Mouse (Mus musculus): Measurements from ENCODE around the gene Kcnj6. TPM values are rescaled to one million over a fixed set of nuclear protein-coding genes. Genes with fewer than 3 reads are reported as not detected.
A peak's percentile ranks its signal among the peaks of the same experiment; 100 is the strongest.

The Kcnj6 gene
- polyA plus RNA-seq, 1 experiment from 2014 or later: not detected

DNA sequence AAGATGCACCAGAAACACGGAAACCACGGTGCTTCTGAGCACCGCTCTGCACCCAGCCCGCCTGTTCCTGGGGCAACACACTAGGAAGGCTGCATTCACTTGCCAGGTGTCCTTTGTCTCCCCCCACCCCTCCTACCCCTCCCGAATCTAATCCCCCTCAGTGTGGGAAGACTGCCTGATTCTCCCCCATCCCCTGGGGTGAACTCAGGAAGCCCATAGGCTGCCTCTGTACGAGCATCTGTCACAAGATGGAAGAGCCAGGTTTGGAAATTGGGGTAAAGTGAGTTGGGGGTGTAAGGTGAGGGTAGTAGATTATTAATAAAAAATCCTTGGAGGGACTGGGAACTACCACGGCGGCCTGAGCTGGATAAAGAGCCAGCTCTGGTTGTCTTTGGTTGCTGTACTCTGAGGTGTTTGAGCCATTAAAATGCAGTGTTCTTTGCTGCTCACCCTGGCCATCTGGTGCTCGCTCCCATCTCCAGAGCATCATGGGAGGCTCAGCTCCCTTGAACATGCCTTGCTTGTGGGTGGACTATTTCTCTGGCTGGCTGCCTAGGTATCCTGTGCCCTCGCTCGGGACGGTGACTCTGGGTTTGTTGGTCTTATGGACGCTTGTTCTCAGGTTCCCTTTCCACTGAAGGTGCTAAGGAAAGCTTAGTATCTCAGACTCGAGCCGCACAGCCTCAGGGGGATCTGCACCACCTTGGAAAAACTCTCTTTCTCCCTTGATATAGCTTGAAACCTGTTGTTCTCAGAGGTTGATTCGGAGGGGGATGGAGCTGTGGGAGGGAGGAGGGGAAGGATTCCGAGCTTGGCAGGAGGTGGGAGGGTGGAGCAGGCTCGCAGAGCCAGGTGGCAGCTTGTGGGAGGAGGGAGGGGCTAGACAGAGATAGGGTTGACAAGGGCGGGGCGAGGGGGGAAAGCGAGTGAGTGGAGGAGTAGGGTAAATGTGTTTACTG, 65.9 kb downstream of the Kcnj6 start:
- Histone ChIP-seq H3K9ac (no peak overlapping the region), H3K27me3 (no peaks in the 10 kb centered on the region), H3K4me2 (peak overlapping the region; percentile 51), H3K36me3 (no peaks in the 10 kb centered on the region), H3K27ac (peak overlapping the region; percentile 58; the same call in 1 of the 2 replicates), H3K9me3 (replicated peaks) (no peaks in the 10 kb centered on the region), H3K4me3 (replicated peaks) (no peak overlapping the region), H3K4me1 (peaks cover 24% of the 10 kb centered on the region)
- peak; percentile 75 for ATAC-seq (replicated peaks; ENCODE audit: low FRiP score)
- WGBS: 5% methylated on average over 21 of the region's 21 CpGs

DNA sequence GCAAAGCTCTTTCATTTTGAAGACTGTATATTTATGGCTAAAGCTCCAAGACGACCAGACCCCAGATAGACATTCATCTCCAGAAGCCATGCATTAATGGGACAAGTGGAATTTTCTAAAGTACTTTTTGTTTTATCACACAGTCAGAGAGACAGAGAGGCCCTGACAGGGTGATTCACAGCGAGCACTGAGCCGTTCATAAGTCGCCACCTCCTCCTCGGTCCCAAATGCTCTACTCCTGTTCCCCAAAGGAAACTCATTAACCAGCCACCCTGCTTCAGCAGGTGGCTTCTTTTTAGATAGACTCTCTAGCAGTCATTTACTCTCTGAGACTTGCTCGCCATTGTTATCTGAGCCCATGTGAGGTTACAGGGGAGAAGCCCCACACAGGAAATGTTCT, 72.1 kb downstream of the Kcnj6 start:
- H3K27me3 ChIP-seq: no peaks in the 10 kb centered on the region
- no peaks in the 10 kb centered on the region for H3K36me3 ChIP-seq
- H3K9me3 ChIP-seq (replicated peaks): no peaks in the 10 kb centered on the region
- ATAC-seq (replicated peaks; ENCODE audit: low FRiP score): peak; percentile 56; the same call in 1 of the 2 replicates
- no peak overlapping the region for H3K4me2 ChIP-seq
- 0 out of 2 replicates have a peak overlapping the region, but pooled peaks have one; percentile 0 for H3K27ac ChIP-seq
- no peak overlapping the region for H3K9ac ChIP-seq
- 25% methylated on average over 6 of the region's 6 CpGs for WGBS
- peaks cover 9% of the 10 kb centered on the region for H3K4me1 ChIP-seq
- H3K4me3 ChIP-seq (replicated peaks): no peak overlapping the region

DNA sequence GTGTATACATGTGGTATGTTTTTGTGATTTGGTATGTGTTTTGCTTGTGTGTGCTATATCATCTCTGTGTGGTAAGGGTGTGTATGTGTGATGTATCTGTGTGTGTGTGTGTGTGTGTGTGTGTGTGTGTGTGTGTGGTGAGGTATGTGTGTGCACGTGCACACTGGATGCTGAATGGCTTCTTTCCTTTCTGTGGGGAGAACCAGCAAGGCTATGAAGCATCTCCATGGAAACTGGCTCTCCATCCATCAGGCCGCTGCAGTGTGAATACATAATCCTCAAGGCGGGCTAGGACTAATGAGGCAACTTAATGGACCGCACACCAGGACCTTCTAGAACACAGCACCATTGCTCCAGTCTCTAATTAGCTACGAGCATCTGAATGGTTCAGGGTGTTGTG, 78.3 kb downstream of the Kcnj6 start:
- no peak overlapping the region for H3K9ac ChIP-seq
- H3K9me3 ChIP-seq (replicated peaks): no peaks in the 10 kb centered on the region
- no peak overlapping the region for H3K27ac ChIP-seq
- no peak overlapping the region for H3K4me3 ChIP-seq (replicated peaks)
- no peaks in the 10 kb centered on the region for H3K36me3 ChIP-seq
- 81% methylated on average over 5 of the region's 5 CpGs for WGBS
- no peak for ATAC-seq (replicated peaks; ENCODE audit: low FRiP score)
- no peaks in the 10 kb centered on the region for H3K27me3 ChIP-seq
- no peak overlapping the region for H3K4me2 ChIP-seq
- no peaks in the 10 kb centered on the region for H3K4me1 ChIP-seq

DNA sequence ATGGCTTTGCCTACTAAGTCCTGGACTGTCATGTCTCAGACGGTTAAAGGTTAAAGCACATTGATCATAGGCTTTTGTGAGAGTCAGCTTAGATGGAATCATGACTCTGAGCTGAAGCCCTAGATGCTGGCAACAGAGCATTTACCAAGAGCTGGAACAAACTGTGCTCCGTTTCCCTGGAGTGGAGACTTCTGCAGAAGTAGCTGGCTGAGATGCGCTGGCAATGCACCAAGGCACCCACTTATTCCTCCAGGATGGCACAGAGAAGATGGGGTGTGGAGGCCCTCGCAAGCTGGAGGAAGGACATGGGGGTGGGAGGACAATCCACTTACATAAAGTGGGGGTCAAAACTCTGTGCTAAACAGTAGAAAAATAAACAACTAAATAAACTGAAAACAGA, 91.5 kb downstream of the Kcnj6 start:
- Histone ChIP-seq H3K4me3 (replicated peaks) (no peak overlapping the region), H3K4me1 (no peaks in the 10 kb centered on the region), H3K27me3 (no peaks in the 10 kb centered on the region), H3K36me3 (no peaks in the 10 kb centered on the region), H3K4me2 (no peak overlapping the region), H3K9me3 (replicated peaks) (no peaks in the 10 kb centered on the region), H3K9ac (no peak overlapping the region), H3K27ac (no peak overlapping the region)
- 88% methylated on average over 4 of the region's 4 CpGs for WGBS
- ATAC-seq (replicated peaks; ENCODE audit: low FRiP score): no peak

DNA sequence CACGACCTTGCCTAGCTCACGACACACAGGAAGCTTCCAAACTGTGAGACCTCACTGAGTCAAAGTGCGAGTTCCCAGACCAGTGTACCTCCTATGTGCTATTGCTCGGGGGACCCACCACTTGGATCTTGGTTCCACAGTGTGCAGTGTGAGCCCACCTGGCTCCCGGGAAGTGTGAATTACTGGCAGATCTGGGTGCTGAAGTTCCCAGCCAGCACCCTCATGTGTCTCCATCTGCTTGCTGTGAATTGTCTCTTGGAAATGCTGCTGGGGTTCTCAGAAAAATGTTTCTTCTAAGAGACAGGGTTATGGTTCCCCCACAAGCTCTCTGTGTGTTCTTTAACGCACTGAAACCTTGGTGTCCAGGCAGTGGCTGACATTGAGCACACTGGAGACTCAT, 98.7 kb downstream of the Kcnj6 start:
- Histone ChIP-seq H3K27ac (no peak overlapping the region), H3K4me1 (no peaks in the 10 kb centered on the region), H3K9ac (no peak overlapping the region), H3K4me3 (replicated peaks) (no peak overlapping the region), H3K9me3 (replicated peaks) (no peaks in the 10 kb centered on the region), H3K4me2 (no peak overlapping the region), H3K27me3 (no peaks in the 10 kb centered on the region), H3K36me3 (no peaks in the 10 kb centered on the region)
- no peak for ATAC-seq (replicated peaks; ENCODE audit: low FRiP score)
- 79% methylated on average over 6 of the region's 6 CpGs for WGBS

DNA sequence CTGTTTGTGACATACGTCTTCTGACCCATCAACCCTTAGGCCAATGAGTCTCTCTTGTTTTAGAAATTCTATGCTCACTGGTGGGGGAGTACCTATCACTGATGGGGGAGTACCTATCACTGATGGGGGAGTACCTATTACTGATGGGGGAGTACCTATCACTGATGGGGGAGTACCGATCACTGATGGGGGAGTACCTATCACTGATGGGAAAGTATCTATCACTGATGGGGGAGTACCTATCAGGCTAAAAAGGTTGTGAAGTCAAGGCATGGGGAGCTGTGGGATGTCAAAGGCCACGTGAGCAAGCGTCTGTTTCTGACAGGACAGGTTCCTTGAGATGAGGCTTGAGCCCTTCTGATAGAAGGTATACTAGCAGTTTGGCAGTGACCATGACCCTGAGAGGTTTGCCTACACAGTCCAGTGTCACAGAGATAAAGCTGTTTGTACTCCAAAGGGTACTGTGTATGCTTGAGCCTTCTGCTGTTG, 105.3 kb downstream of the Kcnj6 start:
- H3K27me3 ChIP-seq: no peaks in the 10 kb centered on the region
- no peaks in the 10 kb centered on the region for H3K9me3 ChIP-seq (replicated peaks)
- no peak for ATAC-seq (replicated peaks; ENCODE audit: low FRiP score)
- no peak overlapping the region for H3K4me3 ChIP-seq (replicated peaks)
- H3K9ac ChIP-seq: no peak overlapping the region
- no peaks in the 10 kb centered on the region for H3K36me3 ChIP-seq
- no peak overlapping the region for H3K27ac ChIP-seq
- 88% methylated on average over 4 of the region's 4 CpGs for WGBS
- H3K4me2 ChIP-seq: no peak overlapping the region
- peaks cover 20% of the 10 kb centered on the region for H3K4me1 ChIP-seq

DNA sequence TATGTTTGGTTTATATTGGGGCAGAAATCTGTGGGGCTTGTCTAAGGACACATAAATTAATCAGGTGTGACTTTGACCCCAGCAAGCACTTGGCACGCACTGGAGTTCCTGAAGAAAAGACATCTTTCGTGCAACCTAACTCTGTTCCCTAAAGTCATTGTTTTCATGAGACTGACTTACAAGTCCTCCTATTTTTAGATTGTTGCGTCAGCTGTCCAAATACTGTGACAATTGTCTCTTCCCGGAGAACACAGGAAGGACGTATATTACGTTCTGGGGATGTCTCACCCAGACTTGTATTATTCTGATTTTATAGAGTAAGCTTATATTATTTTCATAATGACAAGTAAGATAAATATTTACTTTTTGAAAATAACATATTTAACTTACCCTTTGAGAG, 106.9 kb downstream of the Kcnj6 start:
- Histone ChIP-seq H3K27ac (no peak overlapping the region), H3K9me3 (replicated peaks) (no peaks in the 10 kb centered on the region), H3K9ac (no peak overlapping the region), H3K4me2 (no peak overlapping the region), H3K36me3 (no peaks in the 10 kb centered on the region), H3K4me3 (replicated peaks) (no peak overlapping the region), H3K27me3 (no peaks in the 10 kb centered on the region), H3K4me1 (peaks cover 20% of the 10 kb centered on the region)
- 44% methylated on average over 6 of the region's 6 CpGs for WGBS
- no peak for ATAC-seq (replicated peaks; ENCODE audit: low FRiP score)

DNA sequence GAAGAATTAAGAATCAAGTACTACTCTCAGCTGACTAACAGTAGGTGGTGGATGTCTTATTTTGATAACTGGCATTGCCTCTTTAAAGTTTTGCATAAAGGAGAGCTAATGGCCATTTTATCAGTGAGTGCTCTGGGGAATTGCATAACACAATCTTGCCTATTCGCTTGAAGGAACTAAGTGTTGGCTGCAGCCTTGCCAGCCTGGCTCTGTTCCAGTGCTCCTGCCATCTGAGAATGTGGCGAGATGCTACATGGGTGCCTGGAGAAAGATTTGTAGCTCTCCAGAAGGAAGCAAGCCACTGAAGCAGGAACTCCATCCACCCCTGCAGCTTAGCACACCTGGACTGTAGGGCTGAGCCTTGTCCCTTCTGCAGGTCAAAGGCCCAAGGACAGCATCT, 107.4 kb downstream of the Kcnj6 start:
- no peak overlapping the region for H3K4me2 ChIP-seq
- 54% methylated on average over 2 of the region's 2 CpGs for WGBS

DNA sequence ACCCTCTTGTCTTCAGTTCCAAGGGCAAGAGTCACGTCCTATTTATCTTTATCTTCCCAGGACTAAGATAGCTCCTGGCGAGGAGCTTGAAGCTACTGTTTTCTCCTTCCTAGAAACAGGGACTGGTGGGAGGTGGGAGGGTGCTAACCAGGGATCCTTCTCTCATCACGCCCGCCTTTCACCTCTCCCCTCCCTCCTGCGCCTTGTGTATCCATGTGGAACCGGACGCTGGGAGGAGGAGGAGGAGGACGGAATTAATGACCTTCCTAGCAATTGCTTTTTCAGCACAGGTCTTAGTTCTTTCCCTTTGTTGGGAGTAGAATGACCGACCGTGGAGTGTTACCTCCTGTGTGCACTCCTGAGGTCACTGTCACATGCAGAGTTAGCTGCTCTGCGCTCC, 108.9 kb downstream of the Kcnj6 start:
- WGBS: 32% methylated on average over 11 of the region's 11 CpGs
- Histone ChIP-seq H3K4me2 (no peak overlapping the region), H3K9me3 (replicated peaks) (no peaks in the 10 kb centered on the region), H3K36me3 (no peaks in the 10 kb centered on the region), H3K4me1 (peaks cover 20% of the 10 kb centered on the region), H3K4me3 (replicated peaks) (no peak overlapping the region), H3K9ac (no peak overlapping the region), H3K27ac (no peak overlapping the region), H3K27me3 (no peaks in the 10 kb centered on the region)
- peak; percentile 80 for ATAC-seq (replicated peaks; ENCODE audit: low FRiP score)

More for the DNA sequence above, 107.4 kb downstream of the Kcnj6 start:
- no peak for ATAC-seq (replicated peaks; ENCODE audit: low FRiP score)
- Histone ChIP-seq H3K4me1 (peaks cover 20% of the 10 kb centered on the region), H3K27ac (no peak overlapping the region), H3K36me3 (no peaks in the 10 kb centered on the region), H3K4me3 (replicated peaks) (no peak overlapping the region), H3K27me3 (no peaks in the 10 kb centered on the region), H3K9ac (no peak overlapping the region), H3K9me3 (replicated peaks) (no peaks in the 10 kb centered on the region)

DNA sequence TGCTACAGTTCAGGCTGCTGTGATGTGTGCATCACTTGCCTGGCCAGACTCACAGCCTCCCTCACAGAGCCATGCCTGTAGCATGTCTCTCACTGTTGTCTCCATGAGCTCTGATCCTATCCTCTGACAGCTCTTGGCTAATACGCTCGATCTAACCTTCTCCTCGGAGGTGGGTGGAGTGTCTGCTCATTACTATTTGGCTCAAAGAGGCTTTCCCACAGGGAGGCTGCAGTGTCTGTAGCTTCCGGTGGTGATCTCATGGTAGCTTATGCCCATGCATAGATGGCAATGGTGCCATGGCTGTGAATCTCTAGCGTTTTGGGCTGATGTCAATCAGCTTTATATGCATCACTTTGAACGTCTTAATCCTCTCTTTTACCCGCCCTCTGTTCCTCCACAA, 111.1 kb downstream of the Kcnj6 start:
- no peak overlapping the region for H3K4me3 ChIP-seq (replicated peaks)
- ATAC-seq (replicated peaks; ENCODE audit: low FRiP score): no peak
- no peak overlapping the region for H3K4me2 ChIP-seq
- WGBS: 81% methylated on average over 7 of the region's 7 CpGs
- no peaks in the 10 kb centered on the region for H3K36me3 ChIP-seq
- H3K27ac ChIP-seq: no peak overlapping the region
- H3K9me3 ChIP-seq (replicated peaks): no peaks in the 10 kb centered on the region
- no peak overlapping the region for H3K9ac ChIP-seq
- no peaks in the 10 kb centered on the region for H3K27me3 ChIP-seq
- H3K4me1 ChIP-seq: peaks cover 20% of the 10 kb centered on the region

DNA sequence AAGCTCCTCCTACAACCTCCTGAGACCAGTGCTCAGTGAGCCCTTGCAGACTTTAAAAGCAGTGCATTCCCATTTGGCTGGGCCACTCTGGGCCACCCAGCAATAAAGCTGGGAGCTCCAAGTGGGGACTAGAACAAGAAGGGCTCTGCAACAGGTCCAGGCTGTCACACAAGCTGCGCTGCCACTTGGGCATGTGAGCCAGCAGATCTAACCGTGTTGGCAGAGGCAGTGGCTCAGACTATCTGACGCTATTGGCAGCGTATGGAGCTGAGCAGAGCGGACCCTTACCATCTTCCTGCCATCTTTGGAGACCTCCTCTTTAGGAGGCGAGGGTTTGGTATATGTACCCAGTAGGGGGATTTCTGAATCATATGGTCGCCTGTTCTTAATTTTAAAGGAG, 112.4 kb downstream of the Kcnj6 start:
- Histone ChIP-seq H3K4me1 (peaks cover 15% of the 10 kb centered on the region), H3K36me3 (no peaks in the 10 kb centered on the region), H3K9ac (no peak overlapping the region), H3K4me3 (replicated peaks) (no peak overlapping the region), H3K9me3 (replicated peaks) (no peaks in the 10 kb centered on the region), H3K27me3 (no peaks in the 10 kb centered on the region), H3K27ac (no peak overlapping the region), H3K4me2 (no peak overlapping the region)
- 76% methylated on average over 7 of the region's 7 CpGs for WGBS
- no peak for ATAC-seq (replicated peaks; ENCODE audit: low FRiP score)

DNA sequence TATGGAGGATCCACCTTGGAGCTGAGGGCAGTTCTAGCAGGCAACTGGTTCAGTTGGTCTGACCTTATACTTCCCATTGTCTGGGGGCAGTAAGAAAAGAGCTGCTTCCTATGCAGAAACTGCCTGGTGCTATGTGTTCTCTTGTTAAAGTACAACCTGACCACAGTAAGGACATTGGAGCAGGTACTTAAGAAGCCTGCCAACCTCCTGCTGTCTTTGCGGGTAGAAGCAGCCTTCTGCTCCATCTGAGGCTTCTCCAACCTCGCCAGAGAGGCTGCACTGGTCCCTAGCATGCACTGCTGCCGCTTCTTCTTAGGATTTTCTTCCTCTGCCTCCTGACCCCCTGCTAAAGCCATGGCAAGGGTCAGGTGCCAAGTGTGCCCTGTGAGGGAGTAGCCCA, 113.6 kb downstream of the Kcnj6 start:
- Histone ChIP-seq H3K27me3 (no peaks in the 10 kb centered on the region), H3K4me1 (peaks cover 8% of the 10 kb centered on the region; the same call in 1 of the 2 replicates), H3K9ac (no peak overlapping the region), H3K4me2 (no peak overlapping the region), H3K36me3 (no peaks in the 10 kb centered on the region), H3K9me3 (replicated peaks) (no peaks in the 10 kb centered on the region), H3K27ac (no peak overlapping the region), H3K4me3 (replicated peaks) (no peak overlapping the region)
- ATAC-seq (replicated peaks; ENCODE audit: low FRiP score): no peak
- 69% methylated on average over 3 of the region's 3 CpGs for WGBS

Data from kidney, embryonic 15.5 days (tissue).